Mouse (Mus musculus): Measurements from ENCODE around the gene Csf1.

Gene Csf1

GRCm38 (mm10) chr3:107738620-107739019, 21.6 kb downstream of the Csf1 start:
- ChIA-PET POLR2A (interaction anchor here (0.5 to 0.7 kb wide), 4 partner anchors 117 to 413 kb away, joined by 3 to 4 read pairs (median 4); partner anchors contain the start of gene Gstm6 (in 1 of the 4)), CTCF (interaction anchor here in 3 of 4 experiments (0.6 to 1.0 kb wide), 3 partner anchors 27 to 188 kb away, joined by 3 to 18 read pairs (median 3); no protein-coding TSS in a partner anchor)

- POLR2A ChIA-PET, result interaction anchor here in 1 of 4 experiments (0.6 to 0.9 kb wide), 2 partner anchors 41 to 685 kb away, joined by 3 read pairs; partner anchors contain the start of gene Ahcyl1
- CTCF ChIA-PET, result no interaction called here
Measured at GRCm38 (mm10) chr3:107737609-107738190, 22.6 kb downstream of the Csf1 start.

- ChIA-PET CTCF (interaction anchor here in 1 of 4 experiments (0.7 kb wide), 1 partner anchor 12 kb away, joined by 3 read pairs; no protein-coding TSS in a partner anchor), POLR2A (interaction anchor here in 2 of 4 experiments (1.3 to 1.5 kb wide), 2 partner anchors 9 to 11 kb away, joined by 3 to 4 read pairs; no protein-coding TSS in a partner anchor)
Measured at GRCm38 (mm10) chr3:107735620-107736019, 24.6 kb downstream of the Csf1 start.

GRCm38 (mm10) chr3:107733329-107733728, 26.9 kb downstream of the Csf1 start:
- ChIA-PET POLR2A (no interaction called here), CTCF (no interaction called here)

GRCm38 (mm10) chr3:107730236-107730635, 30.0 kb downstream of the Csf1 start:
- POLR2A ChIA-PET, result interaction anchor here in 1 of 4 experiments (1.1 kb wide), 1 partner anchor 11 kb away, joined by 4 read pairs; no protein-coding TSS in a partner anchor
- CTCF ChIA-PET, result no interaction called here

GRCm38 (mm10) chr3:107728509-107728908, 31.8 kb downstream of the Csf1 start:
- CTCF ChIA-PET, result no interaction called here

GRCm38 (mm10) chr3:107715971-107716370, 44.3 kb downstream of the Csf1 start:
- POLR2A ChIA-PET, result interaction anchor here in 2 of 4 experiments (0.8 to 1.3 kb wide), 4 partner anchors 8 to 60 kb away, joined by 3 read pairs; no protein-coding TSS in a partner anchor
- CTCF ChIA-PET, result interaction anchor here in 2 of 4 experiments (0.6 to 1.2 kb wide), 3 partner anchors 20 to 1269 kb away, joined by 3 to 7 read pairs (median 5); partner anchors contain the start of gene Ahcyl1 (in 1 of the 2)

More at GRCm38 (mm10) chr3:107728509-107728908, 31.8 kb downstream of the Csf1 start:
- POLR2A ChIA-PET, result no interaction called here

- ChIA-PET CTCF (no interaction called here), POLR2A (no interaction called here)
Measured at GRCm38 (mm10) chr3:107714276-107714933, 45.9 kb downstream of the Csf1 start.

- ChIA-PET CTCF (interaction anchor here in 1 of 4 experiments (0.7 kb wide), 1 partner anchor 206 kb away, joined by 4 read pairs; no protein-coding TSS in a partner anchor), POLR2A (interaction anchor here in 1 of 4 experiments (1.2 kb wide), 2 partner anchors 48 to 107 kb away, joined by 3 to 6 read pairs; partner anchors contain the start of gene Csf1)
Measured at GRCm38 (mm10) chr3:107712081-107712480, 48.2 kb downstream of the Csf1 start.

GRCm38 (mm10) chr3:107709156-107709555, 51.1 kb downstream of the Csf1 start:
- CTCF ChIA-PET, result interaction anchor here in 1 of 4 experiments (1.1 kb wide), 1 partner anchor 174 kb away, joined by 16 read pairs; no protein-coding TSS in a partner anchor
- POLR2A ChIA-PET, result no interaction called here

GRCm38 (mm10) chr3:107707239-107707638, 53.0 kb downstream of the Csf1 start:
- ChIA-PET CTCF (interaction anchor here in 2 of 4 experiments (0.6 to 0.7 kb wide), 4 partner anchors 97 to 451 kb away, joined by 4 read pairs; no protein-coding TSS in a partner anchor), POLR2A (interaction anchor here in 1 of 4 experiments (0.7 to 1.1 kb wide), 3 partner anchors 9 to 439 kb away, joined by 3 to 7 read pairs (median 5); no protein-coding TSS in a partner anchor)

- ChIA-PET POLR2A (interaction anchor here in 1 of 4 experiments (1.3 kb wide), 1 partner anchor 10 kb away, joined by 3 read pairs; no protein-coding TSS in a partner anchor), CTCF (interaction anchor here in 1 of 4 experiments (1.0 to 1.3 kb wide), 2 partner anchors 43 to 158 kb away, joined by 3 read pairs; no protein-coding TSS in a partner anchor)
Measured at GRCm38 (mm10) chr3:107706164-107706563, 54.1 kb downstream of the Csf1 start.

GRCm38 (mm10) chr3:107704371-107704705, 55.9 kb downstream of the Csf1 start:
- ChIA-PET CTCF (interaction anchor here in 1 of 4 experiments (0.6 to 2.4 kb wide), 3 partner anchors 160 to 454 kb away, joined by 3 to 6 read pairs (median 6); no protein-coding TSS in a partner anchor), POLR2A (interaction anchor here in 2 of 4 experiments (1.2 to 1.9 kb wide), 2 partner anchors 9 to 47 kb away, joined by 4 to 7 read pairs; partner anchors contain the start of gene Ahcyl1 (in 1 of the 2))

- ChIA-PET POLR2A (interaction anchor here in 2 of 4 experiments (1.2 to 1.9 kb wide), 3 partner anchors 8 to 48 kb away, joined by 3 to 7 read pairs (median 4); partner anchors contain the start of gene Ahcyl1 (in 1 of the 2)), CTCF (interaction anchor here in 3 of 4 experiments (0.6 to 2.4 kb wide), 6 partner anchors 160 to 455 kb away, joined by 3 to 6 read pairs (median 3); no protein-coding TSS in a partner anchor)
Measured at GRCm38 (mm10) chr3:107703675-107704370, 56.4 kb downstream of the Csf1 start.

- ChIA-PET POLR2A (no interaction called here), CTCF (interaction anchor here in 3 of 4 experiments (0.6 to 2.4 kb wide), 5 partner anchors 13 to 165 kb away, joined by 3 to 8 read pairs (median 4); no protein-coding TSS in a partner anchor)
Measured at GRCm38 (mm10) chr3:107701767-107702394, 58.4 kb downstream of the Csf1 start.

- ChIA-PET CTCF (interaction anchor here in 2 of 4 experiments (1.0 to 2.4 kb wide), 3 partner anchors 164 to 167 kb away, joined by 4 to 8 read pairs (median 4); no protein-coding TSS in a partner anchor), POLR2A (no interaction called here)
Measured at GRCm38 (mm10) chr3:107700625-107701024, 59.6 kb downstream of the Csf1 start.

GRCm38 (mm10) chr3:107696910-107697309, 63.4 kb downstream of the Csf1 start:
- ChIA-PET CTCF (interaction anchor here (0.6 to 4.5 kb wide), 9 partner anchors 136 to 505 kb away, joined by 4 to 36 read pairs (median 14); no protein-coding TSS in a partner anchor), POLR2A (interaction anchor here in 2 of 4 experiments (1.0 to 2.5 kb wide), 12 partner anchors 11 to 452 kb away, joined by 3 to 19 read pairs (median 4); partner anchors contain the start of genes Csf1 (in 1 of the 2), Gnai3 (in 1 of the 2), Gstm6 (in 1 of the 2) and Gstm7 (in 1 of the 2))
